Mouse (Mus musculus) cerebellum, adult 2 months (tissue): ENCODE measurements around the gene Cenpj.

ENCODE experiments used
- CTCF ChIP-seq: fragments of 200-500 bp; IDR thresholded peaks from 2 replicates; pipeline ENCODE4 v1.5.1; 2011; ENCODE audit warnings: low read depth, mild to moderate bottlenecking, control low read depth, low read length, moderate library complexity, borderline replicate concordance; ENCODE audit not compliant: insufficient read depth
- POLR2A ChIP-seq: fragments of 200-500 bp; IDR thresholded peaks from 2 replicates; pipeline ENCODE4 v1.6.1; 2011; ENCODE audit warnings: low read length, control low read depth, borderline replicate concordance; ENCODE audit not compliant: insufficient read depth

GRCm38 (mm10) chr14:56605136-56605535, 29.9 kb upstream of the Cenpj start:
- TF ChIP-seq POLR2A: no peak
- TF ChIP-seq CTCF: no peak
